Mouse (Mus musculus) midbrain, postnatal 0 days (tissue): ENCODE results near the gene Nkx2-3. TPM values are rescaled to one million over a fixed set of nuclear protein-coding genes. Genes with fewer than 3 reads are reported as not detected.

Experiments
- ATAC-seq: fragments of 200-750 bp; cut with Nextera tagmentation; 2 replicates; pipeline ENCODE4 v1.8.0; 2017; ENCODE audit warnings: moderate number of reproducible peaks, mild to moderate bottlenecking, moderate TSS enrichment, moderate library complexity; ENCODE audit not compliant: low FRiP score
- DNase-seq: peaks from one replicate; pipeline ENCODE4 v3.0.0-alpha.2; 2015; ENCODE audit warnings: low spot score
- H3K27ac ChIP-seq: fragments of 300-500 bp; sonication (generic); 2 replicates; pipeline ENCODE4 v1.5.1; 2014; ENCODE audit warnings: low read depth, mild to moderate bottlenecking, low read length, mixed read lengths
- H3K27me3 ChIP-seq: fragments of 300-500 bp; sonication (generic); 2 replicates; pipeline ENCODE4 v1.6.1; 2014; ENCODE audit warnings: low read length, control low read depth, mixed read lengths; ENCODE audit not compliant: insufficient read depth
- H3K36me3 ChIP-seq: fragments of 300-500 bp; sonication (generic); 2 replicates; pipeline ENCODE4 v1.6.1; 2014; ENCODE audit warnings: low read length, control low read depth, mixed read lengths; ENCODE audit not compliant: insufficient read depth
- H3K4me1 ChIP-seq: fragments of 300-500 bp; sonication (generic); 2 replicates; pipeline ENCODE4 v1.6.1; 2014; ENCODE audit warnings: mild to moderate bottlenecking, control low read depth, antibody characterized with exemption, low read length, mixed read lengths; ENCODE audit not compliant: insufficient read depth
- H3K4me2 ChIP-seq: fragments of 300-500 bp; sonication (generic); 2 replicates; pipeline ENCODE4 v1.6.1; 2014; ENCODE audit warnings: low read depth, mild to moderate bottlenecking, low read length, mixed read lengths; ENCODE audit not compliant: poor library complexity, severe bottlenecking
- H3K4me3 ChIP-seq: fragments of 300-500 bp; sonication (generic); 2 replicates; pipeline ENCODE4 v1.5.1; 2014; ENCODE audit warnings: low read depth, mild to moderate bottlenecking, low read length, moderate library complexity
- H3K9ac ChIP-seq: fragments of 300-500 bp; sonication (generic); replicated peaks from 2 replicates; pipeline ENCODE4 v1.6.1; 2014; ENCODE audit warnings: mild to moderate bottlenecking, low read length, moderate library complexity, mixed read lengths; ENCODE audit not compliant: poor library complexity, severe bottlenecking
- H3K9me3 ChIP-seq: fragments of 300-500 bp; sonication (generic); 2 replicates; pipeline ENCODE4 v1.6.1; 2016; ENCODE audit warnings: low read length, control low read depth
- CTCF ChIP-seq: IDR thresholded peaks from 2 replicates; pipeline ENCODE4 v1.5.1; 2016; ENCODE audit warnings: antibody characterized with exemption, mild to moderate bottlenecking
- WGBS: fragments of 180-500 bp; shearing (Covaris S2); extraction: QIAGEN DNeasy Blood & Tissue Kit; methylation state at CpG from one replicate; pipeline ENCODE4 v1.1.7; 2014; 5-methylcytosine and 5-hydroxymethylcytosine counted together
- polyA plus RNA-seq: library from polyadenylated mRNA; unstranded; fragments of >200 nt; fragmentation: Nextera tagmentation; extraction: Ambion mirVana; gene quantifications from 2 replicates; pipeline ENCODE4 v1.2.1, GENCODE M21; 2015
- total RNA-seq: library from RNA; depleted of rRNA; stranded (reverse); fragments of >200 nt; gene quantifications from 2 replicates; pipeline ENCODE4 v1.2.3, GENCODE M21; 2014

The Nkx2-3 gene
- total and polyA plus RNA-seq, 2 experiments from 2014 or later, result 0.05 TPM; not detected in 1

GRCm38 (mm10) chr19:43607842-43608680, 4.1 kb upstream of the Nkx2-3 start:
- H3K4me1 ChIP-seq, result no peaks in the 10 kb centered on the region
- H3K9me3 ChIP-seq, result no peaks in the 10 kb centered on the region
- no peaks in the 10 kb centered on the region for H3K36me3 ChIP-seq
- no peak overlapping the region for H3K4me3 ChIP-seq
- 2% methylated on average over 11 of the region's 11 CpGs for WGBS
- ATAC-seq, result no peak
- no peak for DNase-seq
- H3K4me2 ChIP-seq, result no peak overlapping the region
- no peak for TF ChIP-seq CTCF
- peaks cover 92% of the 10 kb centered on the region for H3K27me3 ChIP-seq
- no peak overlapping the region for H3K27ac ChIP-seq
- no peak overlapping the region for H3K9ac ChIP-seq

- no peak for DNase-seq
- 11% methylated on average over 8 of the region's 8 CpGs for WGBS
These were observed 3.2 kb upstream of the Nkx2-3 start for GRCm38 (mm10) chr19:43608711-43609457.

GRCm38 (mm10) chr19:43609458-43610330, 2.4 kb upstream of the Nkx2-3 start:
- WGBS, result 4% methylated on average over 25 of the region's 25 CpGs
- no peak for ATAC-seq

More at GRCm38 (mm10) chr19:43608711-43609457, 3.2 kb upstream of the Nkx2-3 start:
- Histone ChIP-seq H3K4me1 (no peaks in the 10 kb centered on the region), H3K4me3 (no peak overlapping the region), H3K9me3 (no peaks in the 10 kb centered on the region), H3K4me2 (no peak overlapping the region), H3K27me3 (peaks cover 88% of the 10 kb centered on the region), H3K9ac (no peak overlapping the region), H3K27ac (no peak overlapping the region), H3K36me3 (no peaks in the 10 kb centered on the region)
- TF ChIP-seq CTCF, result no peak
- no peak for ATAC-seq

GRCm38 (mm10) chr19:43610341-43610848, 1.7 kb upstream of the Nkx2-3 start:
- Histone ChIP-seq H3K9me3 (no peaks in the 10 kb centered on the region), H3K36me3 (no peaks in the 10 kb centered on the region), H3K9ac (no peak overlapping the region), H3K27ac (no peak overlapping the region), H3K27me3 (peaks cover 78% of the 10 kb centered on the region), H3K4me2 (no peak overlapping the region), H3K4me1 (no peaks in the 10 kb centered on the region), H3K4me3 (no peak overlapping the region)
- WGBS, result under 1% methylated on average over 32 of the region's 32 CpGs
- DNase-seq (no peak), ATAC-seq (no peak)
- no peak for TF ChIP-seq CTCF

More at GRCm38 (mm10) chr19:43609458-43610330, 2.4 kb upstream of the Nkx2-3 start:
- H3K27ac ChIP-seq, result no peak overlapping the region
- no peak for DNase-seq
- no peak overlapping the region for H3K4me2 ChIP-seq
- peaks cover 84% of the 10 kb centered on the region for H3K27me3 ChIP-seq
- no peaks in the 10 kb centered on the region for H3K36me3 ChIP-seq
- H3K4me3 ChIP-seq, result no peak overlapping the region
- H3K9me3 ChIP-seq, result no peaks in the 10 kb centered on the region
- H3K9ac ChIP-seq, result no peak overlapping the region
- TF ChIP-seq CTCF, result no peak
- H3K4me1 ChIP-seq, result no peaks in the 10 kb centered on the region

GRCm38 (mm10) chr19:43611110-43611509, 1.0 kb upstream of the Nkx2-3 start:
- peaks cover 76% of the 10 kb centered on the region for H3K27me3 ChIP-seq
- no peak for ATAC-seq
- no peak for DNase-seq

More at GRCm38 (mm10) chr19:43611110-43611509, 1.0 kb upstream of the Nkx2-3 start:
- no peak overlapping the region for H3K27ac ChIP-seq
- no peak overlapping the region for H3K4me2 ChIP-seq
- no peaks in the 10 kb centered on the region for H3K9me3 ChIP-seq
- no peak overlapping the region for H3K9ac ChIP-seq
- TF ChIP-seq CTCF, result no peak
- WGBS, result 13% methylated on average over 8 of the region's 8 CpGs
- no peaks in the 10 kb centered on the region for H3K4me1 ChIP-seq
- no peak overlapping the region for H3K4me3 ChIP-seq
- H3K36me3 ChIP-seq, result no peaks in the 10 kb centered on the region
